Mouse (Mus musculus) erythroid progenitor cell, adult 5-6 weeks (primary cell): ENCODE results near the gene Zfp410. TPM values are rescaled to one million over a fixed set of nuclear protein-coding genes. Genes with fewer than 3 reads are reported as not detected.

Experiments used
- ATAC-seq: replicated peaks from 2 replicates; pipeline ENCODE4 v1.8.0; 2016; ENCODE audit warnings: moderate number of reproducible peaks, mild to moderate bottlenecking, moderate TSS enrichment, inconsistent platforms; ENCODE audit not compliant: poor library complexity, low FRiP score, severe bottlenecking
- total RNA-seq, 2 experiments: library from RNA; stranded (forward) in 1 of 2; stranded (reverse) in 1 of 2; fragments of 150-400 nt in 1 of 2; fragments of 186-747, 209-891 nt in 1 of 2; gene quantifications; 2 replicates each; pipeline versions ENCODE4 v1.2.3 to v1.2.4; 2015 to 2017; ENCODE audit warnings: low replicate concordance in 2 of 2

The Zfp410 gene
- total RNA-seq (2015; ENCODE audit: low replicate concordance) (54.1 and 72.5 TPM in 2 replicates), total RNA-seq (2017; ENCODE audit: low replicate concordance) (63.2 and 85.4 TPM in 2 replicates)

- ATAC-seq: peak; percentile 87
These were observed at the start of gene Zfp410 for GRCm38 (mm10) chr12:84316721-84317621. Gene Zfp410, plus strand, starts transcription at chr12:84316852.

DNA sequence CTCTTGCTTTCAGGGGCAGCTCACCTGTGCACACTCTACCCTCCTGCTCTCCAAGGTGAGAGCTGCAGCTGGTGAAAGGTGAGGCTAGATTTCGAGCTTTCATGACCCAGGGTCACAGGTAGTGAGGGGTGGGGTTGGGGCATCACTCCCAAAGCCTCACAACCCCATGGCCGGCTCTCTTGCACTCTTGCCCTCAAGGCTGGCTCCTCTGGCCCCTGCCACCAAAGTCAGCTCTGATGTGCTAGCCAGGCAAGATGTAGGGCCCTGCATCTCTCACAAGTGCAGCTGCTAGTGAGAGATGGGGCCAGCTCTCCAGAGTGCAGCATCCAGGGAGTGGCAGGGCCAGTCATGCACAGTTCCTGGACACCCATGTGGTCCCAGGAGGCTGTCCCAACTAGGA is 49.4 kb upstream of the Zfp410 start:
- peak; percentile 33; the same call in 1 of the 2 replicates for ATAC-seq

- ATAC-seq: no peak
These were observed 43.3 kb upstream of the Zfp410 start for GRCm38 (mm10) chr12:84273366-84273765.

GRCm38 (mm10) chr12:84275288-84275687 is 41.4 kb upstream of the Zfp410 start:
- ATAC-seq: no peak

DNA sequence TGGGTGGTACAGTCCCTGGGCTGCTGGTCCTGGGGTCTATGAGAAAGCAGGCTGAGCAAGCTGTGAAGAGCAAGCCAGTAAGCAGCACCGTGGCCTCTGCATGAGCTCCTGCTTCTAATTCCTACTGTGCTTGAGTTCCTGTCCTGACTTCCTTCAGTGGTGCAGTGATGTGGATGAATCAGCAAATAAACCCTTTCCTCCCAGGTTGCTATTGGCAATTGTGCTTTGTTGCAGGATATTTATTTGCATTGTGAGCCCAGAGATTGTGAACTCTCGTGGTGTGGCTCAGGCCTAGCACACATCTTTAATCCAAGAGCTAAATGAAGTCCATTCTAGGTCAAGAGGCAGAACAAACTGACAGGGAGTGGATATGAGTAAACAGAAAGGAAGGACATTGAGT is 40.4 kb upstream of the Zfp410 start:
- no peak for ATAC-seq

DNA sequence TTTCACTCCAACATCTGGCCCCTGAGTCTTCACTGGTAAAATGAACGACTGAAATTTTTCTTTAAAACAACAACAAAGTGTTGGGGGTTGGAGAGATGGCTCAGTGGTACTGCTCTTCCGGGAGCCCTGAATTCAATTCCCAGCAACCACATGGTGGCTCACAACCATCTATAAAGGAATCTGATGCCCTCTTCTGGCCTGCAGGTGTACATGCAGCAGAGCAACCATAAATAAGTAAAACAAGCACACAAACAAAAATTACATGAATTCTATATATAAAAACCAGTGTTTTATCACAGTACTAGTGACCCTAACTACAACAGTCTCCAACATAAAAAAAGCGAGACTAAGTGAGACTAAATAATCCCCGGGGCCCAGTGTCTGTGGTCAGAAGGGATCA is 39.9 kb upstream of the Zfp410 start:
- no peak for ATAC-seq

DNA sequence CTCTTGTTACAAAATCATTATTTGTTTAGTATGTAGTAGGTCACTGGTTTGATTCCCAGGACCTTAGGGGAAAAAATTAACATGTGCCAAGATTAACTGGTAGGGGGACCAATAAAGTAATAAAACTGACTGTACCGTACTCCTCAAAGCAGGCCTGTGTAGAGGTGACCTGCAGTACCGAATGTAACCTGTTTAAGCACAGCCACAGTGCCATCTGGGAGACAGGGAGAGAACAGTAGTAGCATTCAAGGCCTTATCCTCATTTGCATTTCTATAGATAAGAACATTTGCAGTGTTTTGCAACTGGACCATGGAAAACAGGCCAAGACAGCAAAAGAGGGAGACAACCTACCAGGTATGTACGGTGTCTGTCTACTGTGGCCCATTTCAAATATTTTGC is 38.8 kb upstream of the Zfp410 start:
- ATAC-seq: no peak

GRCm38 (mm10) chr12:84278901-84279300 is 37.8 kb upstream of the Zfp410 start:
- ATAC-seq: no peak

GRCm38 (mm10) chr12:84284391-84284790 is 32.3 kb upstream of the Zfp410 start:
- no peak for ATAC-seq

DNA sequence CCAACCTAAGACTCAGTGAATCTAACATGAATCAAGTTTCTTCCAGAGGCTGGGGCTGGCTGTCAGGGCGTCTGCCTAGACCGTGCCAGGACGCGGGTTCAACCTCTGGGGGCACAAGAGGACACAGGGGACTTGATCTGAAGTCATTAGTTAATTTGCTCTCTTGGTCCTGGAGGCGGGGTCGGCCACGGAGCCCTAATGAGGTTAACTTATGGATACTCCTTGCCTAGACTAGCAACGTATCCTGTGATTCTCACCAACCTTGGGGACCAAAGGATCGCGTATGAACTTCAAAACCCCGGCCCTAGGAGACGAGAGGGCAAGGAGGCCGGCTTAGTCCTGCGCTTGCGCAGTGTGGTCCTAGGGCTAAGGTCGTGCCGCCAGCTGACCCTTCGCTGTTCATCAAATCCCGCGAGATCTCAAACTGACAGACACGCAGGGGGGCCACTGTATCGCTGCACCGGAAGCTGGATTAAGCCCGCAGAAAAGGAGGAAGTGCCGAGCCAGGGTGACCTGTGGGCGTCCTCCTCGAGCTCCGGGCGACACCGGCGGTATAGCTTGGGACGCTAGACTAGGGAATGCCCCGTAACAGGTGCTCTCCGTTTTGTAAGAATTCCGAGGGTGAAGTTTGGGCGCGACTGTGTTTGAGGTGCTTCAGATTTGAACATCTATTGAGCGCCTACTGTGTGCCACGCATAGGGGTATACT is 31.6 kb upstream of the Zfp410 start, which contains the start of gene Ptgr2:
Ptgr2 (plus strand) TSS at position 348 of the 708 bp plus-strand sequence.
- peak; percentile 97 for ATAC-seq

- ATAC-seq: peak; percentile 31
These were observed 31.1 kb upstream of the Zfp410 start for GRCm38 (mm10) chr12:84285593-84285968.

DNA sequence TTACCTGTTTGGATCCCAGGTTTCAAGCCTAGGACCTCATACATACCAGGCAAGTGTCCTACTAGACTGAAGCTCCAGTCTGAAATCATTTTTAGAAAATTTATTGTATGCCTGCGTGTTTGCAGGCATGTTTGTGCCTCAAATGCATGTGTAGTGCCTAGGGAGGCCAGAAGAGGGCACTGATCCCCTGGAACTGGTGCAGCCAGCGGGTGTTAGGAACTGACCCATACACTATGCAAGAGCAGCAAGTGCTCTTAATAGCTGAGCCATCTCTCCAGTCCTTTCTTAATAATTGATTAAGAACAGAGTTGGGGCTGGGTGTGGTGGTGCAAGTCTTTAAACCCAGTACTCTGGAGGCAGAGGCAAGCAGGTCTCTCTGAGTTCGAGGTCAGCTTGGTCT is 28.2 kb upstream of the Zfp410 start:
- ATAC-seq: 0 out of 2 replicates have a peak, but pooled peaks have one; percentile 41

GRCm38 (mm10) chr12:84297851-84298250 is 18.8 kb upstream of the Zfp410 start:
- no peak for ATAC-seq

- ATAC-seq: peak; percentile 95
These were observed 17.4 kb upstream of the Zfp410 start for GRCm38 (mm10) chr12:84299265-84299664.

GRCm38 (mm10) chr12:84304101-84304500 is 12.6 kb upstream of the Zfp410 start:
- no peak for ATAC-seq

- no peak for ATAC-seq
These were observed 12.1 kb upstream of the Zfp410 start for GRCm38 (mm10) chr12:84304554-84304953.

- no peak for ATAC-seq
These were observed 5.3 kb upstream of the Zfp410 start for GRCm38 (mm10) chr12:84311306-84311705.

- ATAC-seq: peak; percentile 9; the same call in 1 of the 2 replicates
These were observed 646 bp upstream of the Zfp410 start for GRCm38 (mm10) chr12:84316006-84316405.

DNA sequence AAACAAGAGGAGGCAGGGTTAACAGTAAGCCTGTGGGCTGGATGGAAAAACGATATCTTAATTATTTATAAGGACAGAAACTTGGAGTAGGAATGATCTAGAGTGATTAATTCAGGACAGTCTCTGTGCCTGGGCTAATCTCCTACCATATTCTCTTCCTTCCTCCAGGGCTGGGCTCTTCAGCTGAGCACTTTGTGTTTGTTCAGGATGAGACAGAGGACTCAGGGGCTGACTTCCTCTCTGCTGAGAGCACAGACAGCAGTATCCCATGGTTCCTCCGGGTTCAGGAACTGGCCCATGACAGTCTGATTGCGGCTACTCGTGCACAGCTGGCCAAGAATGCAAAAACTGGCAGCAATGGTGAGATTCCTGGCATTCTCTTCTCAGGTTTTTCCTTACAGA is 10.5 kb downstream of the Zfp410 start:
- ATAC-seq: no peak

DNA sequence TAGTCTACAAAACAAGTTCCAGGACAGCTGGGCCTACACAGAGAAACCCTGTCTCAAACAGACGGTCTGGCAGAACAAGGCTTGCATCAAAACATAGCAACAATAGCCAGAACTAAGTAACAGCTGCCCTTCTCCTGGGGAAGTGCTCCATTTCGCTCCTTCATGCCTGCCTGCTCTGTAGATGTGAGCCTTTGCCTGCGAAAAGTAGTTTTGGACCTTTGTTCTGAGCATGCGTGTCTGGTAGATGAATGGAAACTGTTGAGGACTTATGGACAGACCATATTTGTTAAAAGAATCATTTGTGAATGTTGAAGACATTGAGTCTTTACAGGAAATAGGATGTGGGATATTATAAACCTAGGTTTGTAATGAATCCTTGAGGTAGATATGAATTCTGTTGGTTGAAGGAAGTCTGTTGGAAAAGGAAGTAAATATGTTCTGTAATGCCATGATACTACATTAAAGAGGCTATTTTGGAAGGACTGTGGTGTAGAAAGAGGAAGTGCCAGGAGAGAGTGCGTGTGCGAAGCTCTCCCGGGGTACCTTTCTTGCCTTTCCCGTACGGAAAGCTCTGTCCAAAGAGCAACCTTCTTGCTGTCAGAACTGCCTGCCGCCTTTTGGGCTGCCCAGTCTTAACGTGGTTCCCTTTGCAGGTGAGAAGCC is 20.4 kb downstream of the Zfp410 start:
- no peak for ATAC-seq
